ENCODE assay signal across 8 mouse cellular contexts in genomic region chr7:24608017-24608416, GRCm38 (mm10). TPM values are rescaled to one million over a fixed set of nuclear protein-coding genes. Genes with fewer than 3 reads are reported as not detected.
A peak's percentile ranks its signal among the peaks of the same experiment; 100 is the strongest.
DNase-seq lines count a peak whose midpoint lies in the region; ATAC-seq and TF ChIP-seq lines count a peak whose summit lies in the region.

No protein-coding gene starts in this region.

- no peaks in the 10 kb centered on the region for H3K9me3 ChIP-seq in intestine, embryonic 15.5 days
- H3K9me3 ChIP-seq in lung, embryonic 14.5 days (ENCODE audit: low read depth, low read length), result no peaks in the 10 kb centered on the region

- H3K36me3 ChIP-seq in intestine, embryonic 15.5 days, result 0 out of 2 replicates have a peak, but pooled peaks cover 3% of the 10 kb centered on the region
- H3K36me3 ChIP-seq in lung, embryonic 14.5 days (ENCODE audit: insufficient read depth), result peaks cover 3% of the 10 kb centered on the region; the same call in 1 of the 2 replicates

- H3K4me1 ChIP-seq in intestine, embryonic 15.5 days (replicated peaks), result peaks cover 18% of the 10 kb centered on the region
- H3K4me1 ChIP-seq in lung, embryonic 14.5 days (ENCODE audit: insufficient read depth), result no peaks in the 10 kb centered on the region; the same call in 1 of the 2 replicates

- WGBS in intestine, embryonic 15.5 days, result 52% methylated on average over 6 of the region's 6 CpGs
- 46% methylated on average over 6 of the region's 6 CpGs for WGBS in lung, embryonic 14.5 days

- no peak overlapping the region for H3K27ac ChIP-seq in intestine, embryonic 15.5 days
- no peak overlapping the region for H3K27ac ChIP-seq in lung, embryonic 14.5 days (ENCODE audit: low read depth)

- H3K27me3 ChIP-seq in intestine, embryonic 15.5 days (replicated peaks), result peaks cover 16% of the 10 kb centered on the region
- peaks cover 32% of the 10 kb centered on the region for H3K27me3 ChIP-seq in lung, embryonic 14.5 days (ENCODE audit: insufficient read depth, low read length)

- TF ChIP-seq CTCF in lung, embryonic 14.5 days (IDR thresholded peaks at IDR 0.05; ENCODE audit: low read depth), result no peak

- no peak overlapping the region for H3K4me3 ChIP-seq in intestine, embryonic 15.5 days (replicated peaks)
- H3K4me3 ChIP-seq in lung, embryonic 14.5 days (ENCODE audit: low read depth, low read length), result no peak overlapping the region

- peak; percentile 70 for ATAC-seq in intestine, embryonic 15.5 days
- peak; percentile 68 for ATAC-seq in lung, embryonic 14.5 days (ENCODE audit: insufficient read depth)

- no peak overlapping the region for H3K9ac ChIP-seq in intestine, embryonic 15.5 days
- H3K9ac ChIP-seq in lung, embryonic 14.5 days, result no peak overlapping the region

- intact Hi-C loops in gastrocnemius, postnatal 14 days (cut with DNase I; ENCODE audit: low total_unique reads), result loop anchor here (5.0 kb wide), 1 partner anchor 44 kb away; no protein-coding TSS in a partner anchor

- 0 out of 2 replicates have a peak overlapping the region, but pooled peaks have one; percentile 14 for H3K4me2 ChIP-seq in intestine, embryonic 15.5 days (replicated peaks)
- H3K4me2 ChIP-seq in lung, embryonic 14.5 days, result no peak overlapping the region

- DNase-seq in layer of hippocampus, adult 9-11 months, result peak; percentile 56
- DNase-seq in layer of hippocampus, postnatal 25 days (ENCODE audit: extremely low spot score in 1 of 2, low spot score in 1 of 2), result no peak
- peak; percentile 48 to 73 for DNase-seq in adrenal gland, postnatal 36 days
- DNase-seq in gastrocnemius, postnatal 14 days, result peak; percentile 52
- DNase-seq in lung, embryonic 14.5 days, result peak; percentile 67
- DNase-seq in retina, embryonic 14.5 days (ENCODE audit: low spot score), result peak; percentile 69
- no peak for DNase-seq in right cerebral cortex, postnatal 14 days

RNA-seq across cellular contexts. Expression of gene Phldb3, which starts 2.5 kb away (rescaled TPM):
- under 1 TPM; 0.19 to 0.20 TPM for total RNA-seq in layer of hippocampus, postnatal 25 days (2021)
- total RNA-seq in adrenal gland, postnatal 36 days (2021), result 1 to 10 TPM; 5.4 to 5.8 TPM
- under 1 TPM; 0.59 to 0.66 TPM for total RNA-seq in gastrocnemius, postnatal 14 days (2021)
- 0.35 and 0.39 TPM in 2 replicates for polyA plus RNA-seq in intestine, embryonic 15.5 days (2015; fragmentation: Nextera tagmentation; extraction: Ambion mirVana)
- 0.14 and 0.33 TPM in 2 replicates for polyA plus RNA-seq in lung, embryonic 14.5 days (2014; fragmentation: Nextera tagmentation; extraction: Ambion mirVana)

RNA-seq across cellular contexts. Expression of gene Zfp575, which starts 20.6 kb away (rescaled TPM):
- total RNA-seq in layer of hippocampus, postnatal 25 days (2021), result 1 to 10 TPM; 5.6 to 6.2 TPM
- under 1 TPM in 1 of 2 experiments, not detected in 1; 0.30 TPM for total RNA-seq in adrenal gland, postnatal 36 days (2021)
- under 1 TPM; 0.38 to 0.45 TPM for total RNA-seq in gastrocnemius, postnatal 14 days (2021)
- polyA plus RNA-seq in intestine, embryonic 15.5 days (2015; fragmentation: Nextera tagmentation; extraction: Ambion mirVana), result 3.2 and 3.6 TPM in 2 replicates
- polyA plus RNA-seq in lung, embryonic 14.5 days (2014; fragmentation: Nextera tagmentation; extraction: Ambion mirVana), result 2.6 and 2.9 TPM in 2 replicates

RNA-seq across cellular contexts. Expression of gene Ethe1, which starts 20.7 kb away (rescaled TPM):
- 10 to 100 TPM in 1 of 2 experiments, 1 to 10 TPM in 1; 9.0 to 11.5 TPM for total RNA-seq in layer of hippocampus, postnatal 25 days (2021)
- 10 to 100 TPM; 27.9 to 34.2 TPM for total RNA-seq in adrenal gland, postnatal 36 days (2021)
- total RNA-seq in gastrocnemius, postnatal 14 days (2021), result 10 to 100 TPM; 12.0 to 15.3 TPM
- 35.7 and 36.7 TPM in 2 replicates for polyA plus RNA-seq in intestine, embryonic 15.5 days (2015; fragmentation: Nextera tagmentation; extraction: Ambion mirVana)
- polyA plus RNA-seq in lung, embryonic 14.5 days (2014; fragmentation: Nextera tagmentation; extraction: Ambion mirVana), result 26.5 and 26.7 TPM in 2 replicates

RNA-seq across cellular contexts. Expression of gene Lypd3, which starts 28.3 kb away (rescaled TPM):
- total RNA-seq in layer of hippocampus, postnatal 25 days (2021), result 1 to 10 TPM; 1.4 to 1.6 TPM
- total RNA-seq in adrenal gland, postnatal 36 days (2021), result under 1 TPM; 0.36 to 0.92 TPM
- total RNA-seq in gastrocnemius, postnatal 14 days (2021), result not detected
- 0.44 and 0.64 TPM in 2 replicates for polyA plus RNA-seq in intestine, embryonic 15.5 days (2015; fragmentation: Nextera tagmentation; extraction: Ambion mirVana)
- polyA plus RNA-seq in lung, embryonic 14.5 days (2014; fragmentation: Nextera tagmentation; extraction: Ambion mirVana), result 0.14 TPM in 1 of 2 replicates, not detected in the other

Comparison
In these comparisons a context has a peak if more than half of its experiments do, and no peak if none do; other contexts are left out.
1. DNase-seq: peak in layer of hippocampus, adult 9-11 months (single experiment), adrenal gland, postnatal 36 days (2 of 2), gastrocnemius, postnatal 14 days (single experiment), lung, embryonic 14.5 days (single experiment) and retina, embryonic 14.5 days (single experiment); none in layer of hippocampus, postnatal 25 days (0 of 2) and right cerebral cortex, postnatal 14 days (single experiment).
2. RNA of gene Zfp575, which starts 20.6 kb away (total RNA-seq): 5.6 to 6.2 TPM in layer of hippocampus, postnatal 25 days; 0.38 to 0.45 TPM in gastrocnemius, postnatal 14 days and 0.30 TPM in adrenal gland, postnatal 36 days; every median in the first group is over 4 times any median in the second.